Mouse (Mus musculus): ENCODE results near the gene Rps8. TPM values are rescaled to one million over a fixed set of nuclear protein-coding genes. Genes with fewer than 3 reads are reported as not detected.

Gene Rps8
- total and polyA plus RNA-seq, 3 experiments, result 1,480 to 5,379 (median 2,191) TPM

- H3K4me1 ChIP-seq (ENCODE audit: control insufficient read depth in 1 of 2, insufficient read depth in 2 of 2), result peaks cover 10 to 27% of the 10 kb centered on the region in 2 experiments
- TF ChIP-seq POLR2AphosphoS2 (IDR thresholded peaks at IDR 0.05; ENCODE audit: low read depth, low read length), result peak; percentile 96
- TF ChIP-seq EP300 (IDR thresholded peaks at IDR 0.05; ENCODE audit: low read length), result no peak
- no peak for TF ChIP-seq E2F4 (IDR thresholded peaks at IDR 0.05; ENCODE audit: insufficient replicate concordance, low read depth, low read length)
- TF ChIP-seq HCFC1 (IDR thresholded peaks at IDR 0.05; ENCODE audit: low read depth, low read length), result no peak
- TF ChIP-seq ZNF384 (IDR thresholded peaks at IDR 0.05; ENCODE audit: low read depth, low read length), result no peak
- TF ChIP-seq MXI1 (IDR thresholded peaks at IDR 0.05; ENCODE audit: low read depth, low read length), result no peak
- no peak for TF ChIP-seq MAX (IDR thresholded peaks at IDR 0.05; ENCODE audit: low read length)
- TF ChIP-seq MEF2A (IDR thresholded peaks at IDR 0.05; ENCODE audit: borderline replicate concordance, low read depth, low read length), result no peak
- peak; percentile 77 for TF ChIP-seq ZMIZ1 (IDR thresholded peaks at IDR 0.05; ENCODE audit: low read depth, low read length)
- no peak for TF ChIP-seq JUN (IDR thresholded peaks at IDR 0.05; ENCODE audit: insufficient read depth, low read depth, low read length)
- TF ChIP-seq BHLHE40 (IDR thresholded peaks at IDR 0.05; ENCODE audit: low read depth, low read length), result no peak
- no peak for TF ChIP-seq RAD21 (IDR thresholded peaks at IDR 0.05; ENCODE audit: low read depth, low read length)
- TF ChIP-seq CHD2 (IDR thresholded peaks at IDR 0.05; ENCODE audit: low read length), result peak; percentile 52; the same call in 1 of the 2 replicates
- no peak for TF ChIP-seq ZC3H11A (IDR thresholded peaks at IDR 0.05; ENCODE audit: low read depth, low read length)
- TF ChIP-seq TBP (conservative IDR thresholded peaks at IDR 0.05; ENCODE audit: low read depth, low read length), result 0 out of 2 replicates have a peak, but pooled peaks have one; percentile 31
- no peak for TF ChIP-seq USF1 (IDR thresholded peaks at IDR 0.05; ENCODE audit: low read depth, low read length)
- TF ChIP-seq USF2 (conservative IDR thresholded peaks at IDR 0.05; ENCODE audit: low read depth, low read length), result no peak
- TF ChIP-seq GABPA (IDR thresholded peaks at IDR 0.05; ENCODE audit: insufficient replicate concordance, low read depth, low read length), result no peak
- no peak for TF ChIP-seq ELF1 (IDR thresholded peaks at IDR 0.05; ENCODE audit: low read depth, low read length)
- no peak for TF ChIP-seq ETS1 (conservative IDR thresholded peaks at IDR 0.05; ENCODE audit: low read depth, low read length)
- TF ChIP-seq UBTF (IDR thresholded peaks at IDR 0.05; ENCODE audit: low read depth, low read length), result no peak
- TF ChIP-seq JUND (conservative IDR thresholded peaks at IDR 0.05; ENCODE audit: low read depth, low read length), result no peak
- no peak for TF ChIP-seq TCF12 (IDR thresholded peaks at IDR 0.05; ENCODE audit: low read depth, low read length)
- TF ChIP-seq POLR2A (IDR thresholded peaks at IDR 0.05; ENCODE audit: low read depth, low read length), result peak; percentile 65
- no peak for TF ChIP-seq NRF1 (IDR thresholded peaks at IDR 0.05; ENCODE audit: low read depth, low read length)
- peak in 1 of 2 experiments; percentile 18; a peak in 1 of 4 replicates for TF ChIP-seq CTCF (conservative IDR thresholded peaks at IDR 0.05 in 1 of 2, IDR thresholded peaks at IDR 0.05 in 1 of 2; ENCODE audit: low read depth in 2 of 2, low read length in 2 of 2)
- peak; percentile 58; the same call in 1 of the 2 replicates for TF ChIP-seq MYC (IDR thresholded peaks at IDR 0.05; ENCODE audit: low read depth, low read length)
- no peak for TF ChIP-seq IRF4 (IDR thresholded peaks at IDR 0.05; ENCODE audit: low read depth, low read length)
- TF ChIP-seq CHD1 (IDR thresholded peaks at IDR 0.05; ENCODE audit: low read depth, low read length), result no peak
- no peak for TF ChIP-seq NELFE (IDR thresholded peaks at IDR 0.05; ENCODE audit: low read depth, low read length)
- TF ChIP-seq PAX5 (IDR thresholded peaks at IDR 0.05; ENCODE audit: low read length), result no peak
- TF ChIP-seq ZKSCAN1 (IDR thresholded peaks at IDR 0.05; ENCODE audit: borderline replicate concordance, low read depth, low read length), result no peak
- peak; percentile 79; the same call in 1 of the 2 replicates for TF ChIP-seq RCOR1 (conservative IDR thresholded peaks at IDR 0.05; ENCODE audit: low read depth, low read length)
- no peak for TF ChIP-seq MAZ (IDR thresholded peaks at IDR 0.05; ENCODE audit: low read depth, low read length)
- no peak for TF ChIP-seq MAFK (IDR thresholded peaks at IDR 0.05; ENCODE audit: insufficient replicate concordance, low read length)
- TF ChIP-seq SIN3A (IDR thresholded peaks at IDR 0.05; ENCODE audit: low read length), result peak; percentile 38; the same call in 1 of the 2 replicates
- no peak for TF ChIP-seq KAT2A (IDR thresholded peaks at IDR 0.05; ENCODE audit: insufficient replicate concordance, low read length)
- TF ChIP-seq SMC3 (IDR thresholded peaks at IDR 0.05; ENCODE audit: low read depth, low read length), result no peak
- no peak for DNase-seq (ENCODE audit: extremely low read depth)
- no peaks in the 10 kb centered on the region for H3K27me3 ChIP-seq (replicated peaks)
- no peak overlapping the region for H3K27ac ChIP-seq (ENCODE audit: insufficient read depth, low read depth)
- in situ Hi-C loops (cut with MboI; ENCODE audit: low pct_ligation_motif_present, low pct_unique_long_range_greater_than_20kb, low sequenced_read_pairs), result no loop called here
- H3K9me3 ChIP-seq (replicated peaks; ENCODE audit: low read length), result no peaks in the 10 kb centered on the region
- H3K36me3 ChIP-seq (replicated peaks in 1 of 2; ENCODE audit: control insufficient read depth in 1 of 2, insufficient read depth in 1 of 2, low read length in 1 of 2), result peaks cover 59 to 68% of the 10 kb centered on the region in 2 experiments
- peaks cover 25% of the 10 kb centered on the region for H3K79me2 ChIP-seq (replicated peaks; ENCODE audit: control insufficient read depth, extremely low read depth, insufficient read depth, poor library complexity, severe bottlenecking)
- H3K4me3 ChIP-seq (replicated peaks in 1 of 3; ENCODE audit: low read depth in 2 of 3, low read length in 2 of 3, poor library complexity in 1 of 3), result no peak overlapping the region
- no peak overlapping the region for H3K4me2 ChIP-seq (ENCODE audit: insufficient read depth, low read depth, poor library complexity, severe bottlenecking)
- no peak overlapping the region for H3K9ac ChIP-seq (ENCODE audit: insufficient read depth, low read depth)
- dilution Hi-C loops (cut with MboI; ENCODE audit: extremely low pct_ligation_motif_present, extremely low pct_unique_long_range_greater_than_20kb, low sequenced_read_pairs), result no loop called here
These were observed 6.5 kb downstream of the Rps8 start for GRCm38 (mm10) chr4:117149291-117150211.
